Mouse (Mus musculus): ENCODE measurements at regions not wholly inside any gene's neighbourhood (a gene's known extent, or its start where the extent isn't known, plus 50 kb on each side); places are given as distances from the start of the nearest gene placed in this dataset.

GRCm38 (mm10) chr15:24793381-24793780 lies 620.2 kb downstream of the Basp1 start:
- no peak for DNase-seq (ENCODE audit: low spot score in 2 of 2)
- intact Hi-C loops (cut with DNase I): no loop called here

GRCm38 (mm10) chr15:24786336-24786735 lies 627.2 kb downstream of the Basp1 start:
- intact Hi-C loops (cut with DNase I): no loop called here
- DNase-seq (ENCODE audit: low spot score in 2 of 2): no peak

GRCm38 (mm10) chr15:24778234-24778633 lies 635.3 kb downstream of the Basp1 start:
- intact Hi-C loops (cut with DNase I): no loop called here
- no peak for DNase-seq (ENCODE audit: low spot score in 2 of 2)

GRCm38 (mm10) chr15:24751480-24752157 lies 661.9 kb downstream of the Basp1 start:
- intact Hi-C loops (cut with DNase I): no loop called here
- DNase-seq (ENCODE audit: low spot score in 2 of 2): no peak

GRCm38 (mm10) chr15:24743240-24743639 lies 670.3 kb downstream of the Basp1 start:
- intact Hi-C loops (cut with DNase I): no loop called here
- no peak for DNase-seq (ENCODE audit: low spot score in 2 of 2)

GRCm38 (mm10) chr15:24725170-24725569 lies 688.4 kb downstream of the Basp1 start:
- DNase-seq (ENCODE audit: low spot score in 2 of 2): no peak
- intact Hi-C loops (cut with DNase I): loop anchor here (2.0 to 10.0 kb wide), 2 partner anchors 640 to 690 kb away; no protein-coding TSS in a partner anchor

- intact Hi-C loops (cut with DNase I): loop anchor here (2.0 to 10.0 kb wide), 2 partner anchors 640 to 690 kb away; no protein-coding TSS in a partner anchor
Measured at GRCm38 (mm10) chr15:24724664-24725063, 688.9 kb downstream of the Basp1 start.

GRCm38 (mm10) chr15:24720346-24720745 lies 693.2 kb downstream of the Basp1 start:
- intact Hi-C loops (cut with DNase I): loop anchor here (10.0 kb wide), 1 partner anchor 644 kb away; no protein-coding TSS in a partner anchor
- peak; percentile 57 to 66 for DNase-seq (ENCODE audit: low spot score in 2 of 2)

More at GRCm38 (mm10) chr15:24724664-24725063, 688.9 kb downstream of the Basp1 start:
- DNase-seq (ENCODE audit: low spot score in 2 of 2): peak; percentile 7 to 27

- intact Hi-C loops (cut with DNase I): no loop called here
Measured at GRCm38 (mm10) chr15:24682167-24682566, 731.4 kb downstream of the Basp1 start.

GRCm38 (mm10) chr15:24648938-24649337 lies 764.6 kb downstream of the Basp1 start:
- intact Hi-C loops (cut with DNase I): loop anchor here (2.0 kb wide), 1 partner anchor 766 kb away; no protein-coding TSS in a partner anchor
- no peak for DNase-seq (ENCODE audit: low spot score in 2 of 2)

More at GRCm38 (mm10) chr15:24682167-24682566, 731.4 kb downstream of the Basp1 start:
- DNase-seq (ENCODE audit: low spot score in 2 of 2): no peak

- DNase-seq (ENCODE audit: low spot score in 2 of 2): no peak
- intact Hi-C loops (cut with DNase I): no loop called here
Measured at GRCm38 (mm10) chr15:24635620-24636019, 777.9 kb downstream of the Basp1 start.

GRCm38 (mm10) chr15:24596242-24596641 lies 817.3 kb downstream of the Basp1 start:
- intact Hi-C loops (cut with DNase I): loop anchor here (1.0 kb wide), 1 partner anchor 819 kb away; no protein-coding TSS in a partner anchor
- peak; percentile 56 for DNase-seq (ENCODE audit: low spot score in 2 of 2)

- DNase-seq (ENCODE audit: low spot score in 2 of 2): peak; percentile 8 to 56
- intact Hi-C loops (cut with DNase I): loop anchor here (5.0 kb wide), 1 partner anchor 1128 kb away; no protein-coding TSS in a partner anchor
Measured at GRCm38 (mm10) chr15:24588943-24589342, 824.6 kb downstream of the Basp1 start.

- DNase-seq (ENCODE audit: low spot score in 2 of 2): peak; percentile 11 to 15
- intact Hi-C loops (cut with DNase I): no loop called here
Measured at GRCm38 (mm10) chr15:24566981-24567380, 846.6 kb downstream of the Basp1 start.

- no peak for DNase-seq (ENCODE audit: low spot score in 2 of 2)
- intact Hi-C loops (cut with DNase I): no loop called here
Measured at GRCm38 (mm10) chr15:24556806-24557205, 856.8 kb downstream of the Basp1 start.

- intact Hi-C loops (cut with DNase I): no loop called here
- no peak for DNase-seq (ENCODE audit: low spot score in 2 of 2)
Measured at GRCm38 (mm10) chr15:24550108-24550507, 863.5 kb downstream of the Basp1 start.

- no peak for DNase-seq (ENCODE audit: low spot score in 2 of 2)
- intact Hi-C loops (cut with DNase I): no loop called here
Measured at GRCm38 (mm10) chr15:24530065-24530464, 883.5 kb downstream of the Basp1 start.

GRCm38 (mm10) chr15:24527379-24527778 lies 886.2 kb downstream of the Basp1 start:
- intact Hi-C loops (cut with DNase I): no loop called here

GRCm38 (mm10) chr15:24513926-24514325 lies 899.6 kb downstream of the Basp1 start:
- intact Hi-C loops (cut with DNase I): no loop called here
- no peak for DNase-seq (ENCODE audit: low spot score in 2 of 2)

More at GRCm38 (mm10) chr15:24527379-24527778, 886.2 kb downstream of the Basp1 start:
- no peak for DNase-seq (ENCODE audit: low spot score in 2 of 2)

- DNase-seq (ENCODE audit: low spot score in 2 of 2): peak in 1 of 2 experiments; percentile 4
- intact Hi-C loops (cut with DNase I): no loop called here
Measured at GRCm38 (mm10) chr15:24501907-24502559, 911.5 kb downstream of the Basp1 start.

GRCm38 (mm10) chr15:24486235-24486634 lies 927.3 kb downstream of the Basp1 start:
- no peak for DNase-seq (ENCODE audit: low spot score in 2 of 2)
- intact Hi-C loops (cut with DNase I): no loop called here
